Mouse (Mus musculus): ENCODE measurements at regions not wholly inside any gene's neighbourhood (a gene's known extent, or its start where the extent isn't known, plus 50 kb on each side); places are given as distances from the start of the nearest gene placed in this dataset.

DNA sequence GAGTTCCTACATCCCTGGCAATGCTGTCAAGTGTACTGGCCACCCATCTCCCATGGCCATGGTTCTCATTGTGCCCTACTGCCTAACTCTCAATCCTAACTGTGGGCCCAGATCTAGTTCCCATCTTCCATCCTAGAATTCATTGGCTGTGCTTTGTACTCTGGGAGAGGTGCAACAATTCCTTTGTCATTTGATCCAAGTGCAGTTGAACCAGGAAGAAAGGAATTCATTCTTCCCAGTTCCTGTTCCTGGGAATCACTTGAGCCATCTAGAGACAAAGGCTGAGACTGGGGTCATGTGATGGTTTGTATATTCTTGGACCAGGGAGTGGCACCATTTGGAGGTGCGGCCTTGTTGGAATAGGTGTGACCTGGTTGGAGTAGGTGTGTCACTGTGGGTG lies 152.0 kb upstream of the Wscd1 start:
- TF ChIP-seq CTCF (IDR thresholded peaks at IDR 0.05; ENCODE audit: extremely low read depth, insufficient read length, insufficient replicate concordance, low read depth, low read length): no peak
- no peak for TF ChIP-seq POLR2A (IDR thresholded peaks at IDR 0.05; ENCODE audit: low read depth, low read length)
